Mouse (Mus musculus): ENCODE results near the gene Slain2.
A peak's percentile ranks its signal among the peaks of the same experiment; 100 is the strongest.

DNA sequence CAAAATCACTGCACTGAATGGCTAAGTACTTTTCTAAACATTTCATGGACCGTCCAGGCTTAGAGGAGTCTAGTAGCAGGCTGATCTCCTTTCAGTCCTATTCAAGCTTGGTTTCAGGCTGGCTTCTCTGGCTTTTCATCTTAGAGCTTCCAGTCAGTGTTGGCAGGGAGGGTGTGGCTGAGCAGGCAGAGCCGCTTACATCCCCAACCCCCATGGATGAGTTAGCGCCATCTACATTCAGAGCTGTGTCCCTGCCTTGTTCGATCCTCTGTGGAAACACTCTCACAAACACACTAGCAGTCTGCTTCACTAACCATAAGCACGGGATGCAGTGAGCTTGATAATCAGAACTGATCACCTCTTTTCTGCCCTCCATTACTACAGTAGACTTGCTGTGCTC is 58.8 kb downstream of the Slain2 start:
- TF ChIP-seq CTCF (IDR thresholded peaks at IDR 0.05; ENCODE audit: low read depth, low read length) (peak; percentile 13), EP300 (IDR thresholded peaks at IDR 0.05; ENCODE audit: insufficient read depth, low read depth, low read length) (no peak), POLR2A (IDR thresholded peaks at IDR 0.05; ENCODE audit: insufficient read depth, low read length) (no peak)
